Mouse (Mus musculus) kidney, adult 2 months (tissue): ENCODE measurements around the gene Pcbd2. TPM values are rescaled to one million over a fixed set of nuclear protein-coding genes. Genes with fewer than 3 reads are reported as not detected.

Experiments used
- DNase-seq: peaks from one replicate; pipeline ENCODE4 v3.0.0; 2021
- H3K27ac ChIP-seq: fragments of 200-500 bp; 2 replicates; pipeline ENCODE4 v1.5.1; 2012; ENCODE audit warnings: low read depth, low read length, control low read depth, inconsistent platforms; ENCODE audit not compliant: insufficient read depth
- H3K27me3 ChIP-seq: fragments of 200-500 bp; replicated peaks from 2 replicates; pipeline ENCODE4 v1.6.1; 2012; ENCODE audit warnings: mild to moderate bottlenecking, moderate library complexity, low read length, inconsistent platforms; ENCODE audit not compliant: control insufficient read depth, insufficient read depth
- H3K36me3 ChIP-seq: fragments of 200-500 bp; 2 replicates; pipeline ENCODE4 v1.6.1; 2012; ENCODE audit warnings: mild to moderate bottlenecking, moderate library complexity, low read length, inconsistent platforms; ENCODE audit not compliant: control insufficient read depth, insufficient read depth
- H3K4me1 ChIP-seq: fragments of 200-500 bp; 2 replicates; pipeline ENCODE4 v1.6.1; 2011; ENCODE audit warnings: low read length; ENCODE audit not compliant: control insufficient read depth, insufficient read depth
- H3K4me3 ChIP-seq: fragments of 200-500 bp; 2 replicates; pipeline ENCODE4 v1.5.1; 2011; ENCODE audit warnings: mild to moderate bottlenecking, low read depth, low read length, control low read depth; ENCODE audit not compliant: insufficient read depth
- CTCF ChIP-seq: fragments of 200-500 bp; conservative IDR thresholded peaks from 2 replicates; pipeline ENCODE4 v1.5.1; 2011; ENCODE audit warnings: low read depth, mild to moderate bottlenecking, control low read depth, low read length, moderate library complexity, mixed read lengths; ENCODE audit not compliant: insufficient read depth, insufficient read length
- POLR2A ChIP-seq: fragments of 200-500 bp; IDR thresholded peaks from one replicate; pipeline ENCODE4 v1.6.1; 2011; ENCODE audit warnings: low read depth, low read length, control low read depth
- WGBS: fragments of 180-500 bp; shearing (Covaris S2); methylation state at CpG from one replicate; pipeline ENCODE4 v1.1.7; 2018; 5-methylcytosine and 5-hydroxymethylcytosine counted together
- polyA plus RNA-seq: library from polyadenylated mRNA; depleted of rRNA; stranded (reverse); fragments of >200 nt; gene quantifications from 2 replicates; pipeline ENCODE4 v1.2.3, GENCODE M21; 2012

The Pcbd2 gene
- polyA plus RNA-seq, 1 experiment: 81.4 TPM

DNA sequence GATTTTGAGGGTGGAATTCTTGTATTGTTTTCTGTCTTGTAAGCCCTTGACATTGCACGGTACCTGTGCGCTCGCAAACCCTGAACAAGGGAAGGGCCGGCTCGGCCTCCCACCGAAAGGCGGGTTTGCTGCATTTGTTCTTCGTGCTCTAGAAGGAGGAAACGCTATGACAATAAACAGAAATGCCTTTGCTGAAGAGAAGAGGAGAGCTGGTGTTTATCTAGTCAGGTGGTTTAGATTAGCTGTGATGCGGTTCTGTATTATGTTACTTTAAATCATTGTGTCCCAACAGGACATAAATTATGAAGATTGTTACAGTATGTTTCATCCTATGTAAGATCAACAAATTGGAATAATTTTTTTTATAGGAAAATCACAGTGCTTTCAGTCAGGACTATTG, 34.3 kb downstream of the Pcbd2 start:
- no peak for DNase-seq
- TF ChIP-seq POLR2A (no peak), CTCF (no peak)
- Histone ChIP-seq H3K36me3 (no peaks in the 10 kb centered on the region), H3K4me3 (no peak overlapping the region), H3K27me3 (no peaks in the 10 kb centered on the region), H3K27ac (no peak overlapping the region), H3K4me1 (no peaks in the 10 kb centered on the region)
- 81% methylated on average over 10 of the region's 10 CpGs for WGBS

DNA sequence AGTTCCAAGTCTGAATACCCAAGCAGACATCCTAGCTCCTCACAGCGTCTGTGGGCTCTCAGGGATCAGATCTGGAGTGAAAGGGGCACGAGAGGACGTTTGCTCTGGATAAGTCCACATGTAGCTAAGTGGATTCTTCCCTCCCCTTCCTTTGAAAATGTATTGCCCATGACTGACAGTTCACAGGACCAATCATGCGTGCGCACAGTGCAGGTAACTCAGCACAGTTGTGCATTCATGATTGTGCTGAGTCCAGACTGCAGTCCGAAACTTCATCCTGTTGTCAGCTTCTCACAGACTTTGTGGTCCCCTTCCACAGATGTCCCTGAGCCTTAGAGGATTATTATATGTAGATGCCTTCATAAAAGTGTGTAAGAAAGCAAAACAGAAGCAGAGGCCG, 47.2 kb downstream of the Pcbd2 start:
- Histone ChIP-seq H3K27ac (no peak overlapping the region), H3K27me3 (no peaks in the 10 kb centered on the region), H3K4me3 (no peak overlapping the region), H3K36me3 (peaks cover 1% of the 10 kb centered on the region; the same call in 1 of the 2 replicates), H3K4me1 (no peaks in the 10 kb centered on the region)
- no peak for DNase-seq
- no peak for TF ChIP-seq POLR2A
- TF ChIP-seq CTCF: no peak
- WGBS: 87% methylated on average over 7 of the region's 7 CpGs

DNA sequence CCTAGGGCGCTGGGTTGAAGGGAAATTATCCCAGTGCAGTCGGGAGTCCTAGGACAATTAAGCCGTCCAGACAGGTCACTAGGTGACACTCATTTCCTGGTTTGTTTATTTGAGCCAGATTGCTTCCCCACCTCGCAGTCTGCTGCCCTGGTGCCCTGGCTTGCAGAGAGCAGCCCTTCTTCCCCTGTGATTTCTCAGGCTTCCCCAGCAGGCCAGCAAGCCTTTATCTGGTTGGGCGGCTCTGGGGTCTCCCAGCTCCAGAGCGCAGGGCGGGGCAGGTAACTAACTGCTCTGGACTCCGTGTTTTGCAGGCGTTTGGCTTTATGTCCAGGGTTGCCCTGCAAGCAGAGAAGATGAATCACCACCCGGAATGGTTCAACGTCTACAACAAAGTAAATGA, 47.9 kb downstream of the Pcbd2 start:
- Histone ChIP-seq H3K4me1 (no peaks in the 10 kb centered on the region), H3K4me3 (no peak overlapping the region), H3K27me3 (no peaks in the 10 kb centered on the region), H3K36me3 (peaks cover 1% of the 10 kb centered on the region; the same call in 1 of the 2 replicates), H3K27ac (no peak overlapping the region)
- no peak for TF ChIP-seq POLR2A
- TF ChIP-seq CTCF: no peak
- DNase-seq: no peak
- 42% methylated on average over 11 of the region's 11 CpGs for WGBS

DNA sequence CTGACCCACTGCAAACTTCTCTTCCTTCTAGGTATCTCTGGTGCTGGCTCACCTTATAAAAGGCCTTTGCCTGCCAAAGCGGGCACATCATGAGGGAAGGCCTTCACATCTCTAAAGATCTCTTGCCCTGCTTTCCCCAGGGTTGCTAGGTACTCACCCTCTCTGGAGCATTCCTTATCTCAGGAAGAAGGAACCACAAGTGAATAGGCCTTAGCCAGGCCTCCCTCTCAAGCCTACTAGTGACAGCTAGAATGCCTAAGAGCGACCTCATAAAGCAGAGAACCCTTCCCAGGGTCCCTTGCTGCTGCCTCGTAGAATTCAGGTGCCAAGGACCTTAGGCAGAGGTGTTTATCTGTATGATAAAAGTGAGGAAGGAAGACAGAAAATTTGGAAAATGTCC, 57.1 kb downstream of the Pcbd2 start, which contains the start of gene Catsper3:
Gene Catsper3, plus strand, starts transcription at position 301 of the 400 bp plus-strand sequence.
- Histone ChIP-seq H3K4me3 (no peak within 1 kb of the TSS), H3K27ac (no peak within 1 kb of the TSS), H3K4me1 (no peaks in the 10 kb centered on the region), H3K36me3 (no peaks in the 10 kb centered on the region), H3K27me3 (no peaks in the 10 kb centered on the region)
- TF ChIP-seq CTCF: no peak
- no peak for DNase-seq
- 97% methylated on average over 3 of the region's 3 CpGs for WGBS

DNA sequence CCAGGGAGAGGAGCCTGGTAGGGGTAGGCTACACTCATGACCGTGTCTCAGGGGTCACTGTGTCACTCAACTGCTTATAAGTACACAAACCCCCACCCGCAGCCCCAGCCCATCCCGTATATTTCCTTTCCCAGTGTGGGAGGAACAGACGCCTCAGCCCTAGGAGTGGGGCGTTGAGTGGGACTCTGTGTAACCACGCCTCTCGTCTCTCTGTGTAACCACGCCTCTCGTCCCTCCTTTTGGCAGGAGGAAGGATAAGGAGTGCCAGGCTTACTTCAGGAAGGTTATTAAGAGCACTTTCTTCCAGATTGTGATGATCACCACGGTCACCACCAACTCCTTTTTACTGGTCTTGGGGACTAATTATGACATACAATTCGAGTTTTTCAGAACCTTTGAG, 59.0 kb downstream of the Pcbd2 start:
- H3K4me3 ChIP-seq: no peak overlapping the region
- DNase-seq: peak; percentile 8
- H3K27ac ChIP-seq: no peak overlapping the region
- TF ChIP-seq POLR2A (no peak), CTCF (no peak)
- no peaks in the 10 kb centered on the region for H3K27me3 ChIP-seq
- 34% methylated on average over 11 of the region's 11 CpGs for WGBS
- no peaks in the 10 kb centered on the region for H3K36me3 ChIP-seq
- H3K4me1 ChIP-seq: no peaks in the 10 kb centered on the region

DNA sequence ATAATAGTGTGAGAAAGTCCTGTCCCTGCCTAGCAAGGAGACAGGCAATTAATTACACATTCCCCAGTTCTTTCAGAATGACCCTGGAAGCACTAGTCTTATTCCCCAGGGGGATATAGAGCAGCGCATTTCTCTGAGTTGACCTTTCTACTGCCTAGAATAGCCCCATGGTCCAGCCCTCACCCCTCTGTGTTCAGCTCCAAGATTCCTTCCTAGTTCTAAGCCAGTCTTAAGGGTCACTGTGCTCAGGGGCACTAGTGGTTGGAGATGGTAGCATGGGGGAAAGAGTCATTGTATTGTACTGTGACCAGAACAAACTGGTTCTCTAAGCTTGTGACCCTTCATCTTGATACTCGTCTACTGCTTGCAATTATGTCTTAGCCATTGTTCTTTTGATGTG, 74.1 kb downstream of the Pcbd2 start:
- Histone ChIP-seq H3K4me1 (no peaks in the 10 kb centered on the region), H3K4me3 (no peak overlapping the region), H3K36me3 (no peaks in the 10 kb centered on the region), H3K27ac (no peak overlapping the region), H3K27me3 (no peaks in the 10 kb centered on the region)
- WGBS: 69% methylated on average over 2 of the region's 2 CpGs
- TF ChIP-seq POLR2A (no peak), CTCF (no peak)
- no peak for DNase-seq

DNA sequence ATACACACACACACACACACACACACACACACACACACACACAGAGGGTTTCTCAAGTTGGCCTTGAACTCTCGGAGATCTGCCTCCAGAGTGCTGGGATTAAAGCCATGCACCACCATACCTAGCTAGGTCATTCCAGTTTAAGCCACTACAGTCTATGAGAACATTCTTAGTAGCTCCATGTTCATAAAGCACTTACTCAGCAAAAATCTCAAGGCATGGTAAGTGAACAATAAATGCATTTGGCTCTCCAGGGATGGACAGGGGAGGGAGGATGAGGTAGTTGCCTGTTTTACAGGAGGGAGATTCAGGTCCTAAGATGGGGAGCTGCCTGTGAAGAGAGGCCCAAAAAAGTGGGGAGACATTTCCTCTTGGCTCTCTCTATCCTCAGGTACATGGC, 76.8 kb downstream of the Pcbd2 start:
- Histone ChIP-seq H3K4me1 (no peaks in the 10 kb centered on the region), H3K27ac (no peak overlapping the region), H3K4me3 (no peak overlapping the region), H3K36me3 (no peaks in the 10 kb centered on the region), H3K27me3 (no peaks in the 10 kb centered on the region)
- WGBS: 91% methylated on average over 1 of the region's 1 CpGs
- no peak for TF ChIP-seq CTCF
- no peak for TF ChIP-seq POLR2A
- no peak for DNase-seq
